Mouse (Mus musculus): ENCODE measurements around the gene Cnnm4. TPM values are rescaled to one million over a fixed set of nuclear protein-coding genes. Genes with fewer than 3 reads are reported as not detected.
"Not testable (repeated sequence)": the region's sequence is repeated elsewhere in the genome, so short reads cannot be mapped to it uniquely, and the experiment has no call there.

Gene Cnnm4
- total RNA-seq, 1 experiment = 10.7 TPM

DNA sequence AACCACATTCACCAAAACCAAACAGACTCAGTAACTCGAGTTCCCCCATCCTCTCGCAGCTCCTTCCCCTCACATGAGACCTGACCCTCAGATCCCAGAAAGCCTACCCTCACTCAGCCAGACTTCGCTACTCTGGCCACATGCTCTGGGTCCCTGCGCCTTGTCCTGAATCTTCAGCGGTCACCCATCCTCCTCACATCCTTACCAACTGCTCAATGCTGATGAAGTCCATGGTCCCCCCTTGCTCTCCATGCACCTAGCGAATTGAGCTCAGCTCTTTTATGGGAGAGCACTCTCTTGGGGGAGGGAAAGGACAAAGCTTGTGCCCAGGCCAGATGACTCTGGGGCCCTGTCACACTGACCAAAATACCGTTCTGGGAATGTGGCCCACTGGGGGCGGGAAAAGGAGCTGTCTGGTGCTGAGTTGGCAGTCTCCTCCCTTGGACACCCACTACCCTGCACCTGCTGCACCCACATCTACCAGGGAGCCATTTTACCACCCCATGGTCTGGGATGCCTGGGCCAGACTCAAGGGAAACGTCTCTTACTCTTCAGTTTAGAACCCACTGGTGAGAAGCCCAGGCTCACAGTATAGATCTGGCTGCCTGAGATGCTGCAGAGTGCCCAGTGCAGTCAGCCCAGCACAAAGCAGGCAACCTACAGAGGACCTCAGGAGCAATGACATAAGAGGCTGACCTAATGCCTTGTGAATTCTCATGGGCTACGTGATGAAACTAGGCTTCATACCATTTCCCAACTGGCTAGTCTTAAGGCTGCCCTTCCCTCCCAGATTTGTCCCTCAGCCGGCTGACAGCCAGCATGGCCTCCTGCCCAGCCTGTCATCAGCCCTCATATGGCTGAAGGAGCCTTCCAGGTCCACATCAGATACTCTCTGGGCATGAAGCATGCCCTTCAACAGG, 64.3 kb downstream of the Cnnm4 start:
- no peak overlapping the region for H3K4me3 ChIP-seq (ENCODE audit: insufficient read depth in 1 of 2, low read depth in 1 of 2, low read length in 2 of 2, poor library complexity in 1 of 2, severe bottlenecking in 1 of 2)
- peaks cover 3% of the 10 kb centered on the region; the same call in 1 of the 2 replicates for H3K36me3 ChIP-seq (ENCODE audit: control insufficient read depth, insufficient read depth, low read length, poor library complexity, severe bottlenecking)
- H3K9ac ChIP-seq (ENCODE audit: insufficient read depth, low read depth, low read length, poor library complexity, severe bottlenecking) = no peak overlapping the region
- no peak for DNase-seq (ENCODE audit: low read depth, low spot score)
- TF ChIP-seq ZC3H11A (IDR thresholded peaks at IDR 0.05; ENCODE audit: borderline replicate concordance, low read depth, low read length) = no peak
- TF ChIP-seq MAFK (IDR thresholded peaks at IDR 0.05; ENCODE audit: insufficient read depth, low read depth, low read length) = no peak
- TF ChIP-seq HCFC1 (IDR thresholded peaks at IDR 0.05; ENCODE audit: borderline replicate concordance, insufficient read depth, low read length) = no peak
- TF ChIP-seq CHD2 (IDR thresholded peaks at IDR 0.05; ENCODE audit: low read depth, low read length) = no peak
- TF ChIP-seq ZNF384 (IDR thresholded peaks at IDR 0.05; ENCODE audit: low read depth, low read length) = no peak
- H3K27ac ChIP-seq (ENCODE audit: insufficient read depth, low read depth, low read length, poor library complexity, severe bottlenecking) = no peak overlapping the region
- peaks cover 2 to 7% of the 10 kb centered on the region in 2 experiments; a peak in 2 of 4 replicates for H3K4me1 ChIP-seq (ENCODE audit: control insufficient read depth in 2 of 2, insufficient read depth in 2 of 2, low read length in 2 of 2, poor library complexity in 1 of 2)
- in situ Hi-C loops (cut with MboI; ENCODE audit: low sequenced_read_pairs in 2 of 2, unreplicated experiment in 2 of 2) = no loop called here
- H3K9me3 ChIP-seq (ENCODE audit: control insufficient read depth, insufficient read depth, low read depth, low read length) = no peaks in the 10 kb centered on the region

DNA sequence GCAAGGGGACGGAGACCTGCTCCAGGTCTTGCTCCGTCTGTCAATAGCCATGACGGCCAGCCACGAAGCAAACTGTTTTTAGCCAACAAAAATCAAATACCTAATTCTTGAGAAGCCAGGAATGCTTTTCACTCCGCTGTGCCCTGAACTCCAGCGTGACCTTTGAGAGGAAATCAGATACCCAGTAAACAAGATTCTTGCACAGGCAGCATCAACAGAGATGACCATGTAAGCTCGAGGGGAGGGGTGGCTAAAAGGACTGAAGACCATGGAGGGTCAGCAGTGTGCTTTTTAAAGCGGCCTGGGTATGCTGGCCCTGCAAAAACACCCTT, 64.9 kb downstream of the Cnnm4 start:
- no peak overlapping the region for H3K9ac ChIP-seq (ENCODE audit: insufficient read depth, low read depth, low read length, poor library complexity, severe bottlenecking)
- TF ChIP-seq CHD2 (IDR thresholded peaks at IDR 0.05; ENCODE audit: low read depth, low read length) (no peak), MAFK (IDR thresholded peaks at IDR 0.05; ENCODE audit: insufficient read depth, low read depth, low read length) (no peak), HCFC1 (IDR thresholded peaks at IDR 0.05; ENCODE audit: borderline replicate concordance, insufficient read depth, low read length) (no peak)
- in situ Hi-C loops (cut with MboI; ENCODE audit: low sequenced_read_pairs in 2 of 2, unreplicated experiment in 2 of 2) = no loop called here
- H3K4me3 ChIP-seq (ENCODE audit: insufficient read depth in 1 of 2, low read depth in 1 of 2, low read length in 2 of 2, poor library complexity in 1 of 2, severe bottlenecking in 1 of 2) = no peak overlapping the region
- H3K27ac ChIP-seq (ENCODE audit: insufficient read depth, low read depth, low read length, poor library complexity, severe bottlenecking) = no peak overlapping the region
- no peaks in the 10 kb centered on the region for H3K9me3 ChIP-seq (ENCODE audit: control insufficient read depth, insufficient read depth, low read depth, low read length)
- DNase-seq (ENCODE audit: low read depth, low spot score) = no peak
- peaks cover 5% of the 10 kb centered on the region; the same call in 1 of the 2 replicates for H3K36me3 ChIP-seq (ENCODE audit: control insufficient read depth, insufficient read depth, low read length, poor library complexity, severe bottlenecking)
- peaks cover 2 to 7% of the 10 kb centered on the region in 2 experiments; a peak in 2 of 4 replicates for H3K4me1 ChIP-seq (ENCODE audit: control insufficient read depth in 2 of 2, insufficient read depth in 2 of 2, low read length in 2 of 2, poor library complexity in 1 of 2)

DNA sequence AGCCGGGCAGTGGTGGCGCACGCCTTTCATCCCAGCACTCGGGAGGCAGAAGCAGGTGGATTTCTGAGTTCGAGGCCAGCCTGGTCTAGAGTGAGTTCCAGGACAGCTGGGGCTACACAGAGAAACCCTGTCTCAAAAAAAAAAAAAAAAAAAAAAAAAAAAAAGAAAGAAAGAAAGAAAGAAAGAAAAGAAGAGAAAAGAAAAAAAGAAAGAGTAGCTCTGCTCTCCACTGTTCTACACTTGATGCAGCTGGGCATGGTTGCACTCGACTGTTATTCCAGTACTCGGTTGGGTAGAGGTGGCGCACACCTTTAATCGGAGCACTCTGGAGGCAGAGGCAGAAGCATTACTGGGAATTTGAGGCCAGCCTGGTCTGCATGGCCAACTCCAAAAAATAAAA, 65.4 kb downstream of the Cnnm4 start, which contains the start of gene Ankrd23:
Ankrd23 (minus strand) TSS at position 101 of the 400 bp plus-strand sequence.
- H3K4me3 ChIP-seq (ENCODE audit: insufficient read depth in 1 of 2, low read depth in 1 of 2, low read length in 2 of 2, poor library complexity in 1 of 2, severe bottlenecking in 1 of 2); H3K27ac ChIP-seq (ENCODE audit: insufficient read depth, low read depth, low read length, poor library complexity, severe bottlenecking); in situ Hi-C loops (cut with MboI; ENCODE audit: low sequenced_read_pairs in 2 of 2, unreplicated experiment in 2 of 2); H3K4me1 ChIP-seq (ENCODE audit: control insufficient read depth in 2 of 2, insufficient read depth in 2 of 2, low read length in 2 of 2, poor library complexity in 1 of 2); DNase-seq (ENCODE audit: low read depth, low spot score); H3K9ac ChIP-seq (ENCODE audit: insufficient read depth, low read depth, low read length, poor library complexity, severe bottlenecking); H3K9me3 ChIP-seq (ENCODE audit: control insufficient read depth, insufficient read depth, low read depth, low read length); H3K36me3 ChIP-seq (ENCODE audit: control insufficient read depth, insufficient read depth, low read length, poor library complexity, severe bottlenecking): not testable (repeated sequence)

DNA sequence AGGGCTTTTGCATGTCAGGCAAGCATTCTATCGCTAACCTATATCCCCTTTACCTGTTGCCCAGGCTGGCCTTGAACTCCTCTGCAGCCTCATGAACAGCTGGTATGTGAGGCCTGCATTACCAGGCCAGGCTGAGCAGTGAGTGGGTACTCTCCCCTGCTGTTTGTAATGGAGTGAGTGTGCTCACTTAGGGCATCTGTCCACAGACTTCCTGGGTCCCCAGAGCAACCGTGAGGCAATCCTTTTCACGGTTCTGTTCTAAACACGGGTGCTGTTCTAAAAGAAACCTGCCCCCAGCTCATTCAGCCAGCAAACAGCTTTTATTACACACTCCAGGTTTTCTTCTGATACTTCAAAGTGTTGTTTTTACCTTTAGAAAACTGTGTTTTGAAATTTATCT, 67.3 kb downstream of the Cnnm4 start:
- Histone ChIP-seq H3K9ac (ENCODE audit: insufficient read depth, low read depth, low read length, poor library complexity, severe bottlenecking) (no peak overlapping the region), H3K4me1 (ENCODE audit: control insufficient read depth in 2 of 2, insufficient read depth in 2 of 2, low read length in 2 of 2, poor library complexity in 1 of 2) (peaks cover 0 to 2% of the 10 kb centered on the region in 2 experiments; a peak in 1 of 4 replicates), H3K4me3 (ENCODE audit: insufficient read depth in 1 of 2, low read depth in 1 of 2, low read length in 2 of 2, poor library complexity in 1 of 2, severe bottlenecking in 1 of 2) (no peak overlapping the region), H3K9me3 (ENCODE audit: control insufficient read depth, insufficient read depth, low read depth, low read length) (no peaks in the 10 kb centered on the region), H3K27ac (ENCODE audit: insufficient read depth, low read depth, low read length, poor library complexity, severe bottlenecking) (no peak overlapping the region), H3K36me3 (ENCODE audit: control insufficient read depth, insufficient read depth, low read length, poor library complexity, severe bottlenecking) (peaks cover 16% of the 10 kb centered on the region; the same call in 1 of the 2 replicates)
- no peak for DNase-seq (ENCODE audit: low read depth, low spot score)
- in situ Hi-C loops (cut with MboI; ENCODE audit: low sequenced_read_pairs in 2 of 2, unreplicated experiment in 2 of 2) = no loop called here
- TF ChIP-seq CHD2 (IDR thresholded peaks at IDR 0.05; ENCODE audit: low read depth, low read length) (no peak), HCFC1 (IDR thresholded peaks at IDR 0.05; ENCODE audit: borderline replicate concordance, insufficient read depth, low read length) (no peak), ZNF384 (IDR thresholded peaks at IDR 0.05; ENCODE audit: low read depth, low read length) (no peak), ZC3H11A (IDR thresholded peaks at IDR 0.05; ENCODE audit: borderline replicate concordance, low read depth, low read length) (no peak), MAFK (IDR thresholded peaks at IDR 0.05; ENCODE audit: insufficient read depth, low read depth, low read length) (no peak)

Measured in ES-E14 (cell line).